Mouse (Mus musculus) kidney, adult 9 months (tissue): Measurements from ENCODE around the gene Exoc4.
A peak's percentile ranks its signal among the peaks of the same experiment; 100 is the strongest.

Source experiments
- DNase-seq: peaks from one replicate; pipeline ENCODE4 v3.0.0; 2022

Exoc4 gene

GRCm38 (mm10) chr6:33248894-33249758 lies at the start of gene Exoc4:
Gene Exoc4 (plus strand): TSS chr6:33249085.
- peak; percentile 98 for DNase-seq

- no peak for DNase-seq
Measured at GRCm38 (mm10) chr6:33218780-33219179, 30.1 kb upstream of the Exoc4 start.

DNA sequence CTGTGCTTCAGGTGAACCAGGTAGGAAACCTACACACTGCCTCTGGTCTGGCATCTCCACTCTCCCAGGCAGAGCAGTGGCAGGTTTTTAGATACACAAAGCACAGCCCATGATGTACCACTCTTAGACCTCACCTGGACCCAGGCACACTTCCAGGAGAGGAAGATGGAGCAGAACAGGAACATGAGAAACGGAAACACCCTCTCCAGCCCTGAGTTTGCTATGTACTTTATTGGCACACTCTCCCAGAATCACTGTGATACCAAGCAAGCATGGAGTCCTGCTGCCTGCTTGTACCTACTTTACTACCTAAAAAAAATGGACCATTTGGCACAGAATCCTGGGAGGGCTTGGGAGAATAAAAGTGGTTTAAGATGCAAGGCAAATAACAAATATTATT lies 22.2 kb upstream of the Exoc4 start:
- DNase-seq: no peak

DNA sequence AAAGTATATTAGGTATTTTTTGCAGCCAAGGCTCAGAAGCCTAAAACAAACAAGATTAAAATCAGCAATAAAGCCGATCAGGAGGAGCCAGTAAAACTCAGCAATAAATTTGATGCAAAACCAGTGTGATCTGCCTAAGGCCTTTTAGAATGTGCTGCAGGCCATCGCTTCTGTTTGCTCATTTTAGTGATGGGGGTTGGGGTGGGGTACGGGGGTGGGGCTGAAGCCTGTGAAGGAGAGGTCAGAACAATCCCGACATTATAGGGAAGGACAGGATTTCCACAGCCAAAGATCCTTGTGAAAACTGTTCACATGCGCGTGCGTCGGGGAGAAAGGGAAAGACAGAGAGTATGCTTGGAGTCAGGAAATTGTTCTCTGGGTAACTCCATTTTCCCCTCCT lies 21.5 kb upstream of the Exoc4 start:
- DNase-seq: no peak

GRCm38 (mm10) chr6:33241250-33241649 lies 7.6 kb upstream of the Exoc4 start:
- DNase-seq: no peak

- no peak for DNase-seq
Measured at GRCm38 (mm10) chr6:33244546-33244945, 4.3 kb upstream of the Exoc4 start.

DNA sequence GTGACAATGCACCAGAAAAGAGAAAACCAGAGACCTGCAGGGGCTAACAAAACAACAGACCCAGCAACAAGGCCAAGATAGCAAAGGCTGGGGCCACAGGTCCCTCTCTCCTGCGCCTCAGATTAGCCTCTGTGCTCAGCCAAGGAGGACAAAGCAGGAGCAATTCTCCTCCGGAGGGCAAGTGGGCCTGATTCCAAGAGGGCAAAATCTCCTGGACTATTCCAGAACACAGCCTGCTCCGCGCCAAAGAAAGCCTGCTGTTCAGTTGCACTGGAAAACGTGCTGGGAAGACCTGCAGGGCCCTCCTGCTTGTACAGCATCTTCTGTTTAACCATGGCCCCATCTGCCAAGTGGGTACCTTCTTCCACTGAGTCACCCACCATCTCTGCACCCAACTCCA lies 1.7 kb upstream of the Exoc4 start:
- peak; percentile 69 for DNase-seq

- DNase-seq: peak; percentile 5
Measured at GRCm38 (mm10) chr6:33247576-33248355, 1.1 kb upstream of the Exoc4 start.

DNA sequence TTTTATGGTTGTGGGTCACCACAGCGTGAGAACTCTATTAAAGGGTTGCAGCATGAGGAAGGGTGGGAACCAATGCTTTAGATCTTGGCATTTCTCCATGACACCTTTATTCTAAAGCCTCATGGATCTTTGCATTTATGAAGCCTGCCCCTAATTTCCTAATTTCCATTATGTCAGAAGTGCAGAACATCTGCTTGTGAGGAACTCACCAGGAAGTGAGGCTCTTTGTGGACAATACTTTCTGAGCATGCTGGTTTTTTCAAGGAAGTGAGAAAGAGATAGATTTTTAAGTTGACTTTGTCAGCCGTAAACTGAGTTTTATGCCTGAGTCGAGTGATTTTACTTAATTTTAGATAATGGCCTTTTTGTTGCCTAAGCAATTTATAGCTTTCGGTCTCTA lies 7.8 kb downstream of the Exoc4 start:
- no peak for DNase-seq

DNA sequence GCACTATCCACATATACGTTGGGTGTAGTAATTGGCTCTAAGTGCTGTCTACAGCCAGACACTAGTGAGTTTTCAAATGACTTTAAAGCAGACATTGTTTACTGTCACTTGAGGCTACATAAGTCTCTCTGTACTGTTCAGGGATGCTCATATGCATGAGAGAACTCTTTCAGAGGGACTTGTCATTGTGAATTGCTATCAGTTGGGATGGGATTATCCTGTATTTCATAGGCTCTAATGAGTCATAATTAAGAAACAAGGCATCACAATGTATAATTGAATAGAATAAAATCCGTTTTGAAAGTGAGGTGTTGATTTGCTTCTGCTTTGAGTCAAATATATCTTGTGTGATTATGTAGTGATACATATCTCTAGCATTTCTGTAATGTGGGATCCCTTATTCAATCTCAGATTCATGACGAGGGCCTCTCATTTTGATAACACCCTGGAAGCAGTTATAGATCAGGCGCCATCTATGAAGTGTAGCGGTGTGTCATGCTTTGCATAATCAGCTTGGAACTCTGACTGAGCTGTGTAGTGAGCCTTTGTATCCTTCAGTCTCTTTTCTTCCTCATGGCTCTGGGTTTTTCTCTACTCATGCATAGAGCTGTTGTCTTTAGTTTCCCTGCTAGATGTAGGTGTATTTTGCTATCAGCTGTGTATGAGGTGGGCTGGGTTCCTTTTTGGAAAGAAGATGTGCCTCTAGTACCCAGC lies 8.3 kb downstream of the Exoc4 start:
- no peak for DNase-seq

DNA sequence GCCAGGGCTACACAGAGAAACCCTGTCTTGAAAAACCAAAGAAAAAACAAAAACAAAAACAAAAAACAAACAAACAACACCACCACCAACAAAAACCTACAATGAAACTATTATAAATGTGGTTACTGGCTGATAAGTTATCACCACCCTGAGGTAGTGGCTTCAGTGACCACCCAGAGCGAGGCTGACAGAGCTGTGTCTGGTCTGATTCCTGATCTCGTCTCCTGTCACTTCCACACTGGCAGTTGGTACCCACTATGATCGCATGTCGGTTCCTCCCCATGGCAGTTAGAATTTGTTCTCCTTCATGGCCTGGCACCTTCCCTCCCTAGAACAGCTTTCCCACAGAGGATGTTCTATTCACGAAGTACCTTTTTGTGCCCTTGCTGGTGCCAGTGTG lies 11.0 kb downstream of the Exoc4 start:
- no peak for DNase-seq

GRCm38 (mm10) chr6:33261606-33262005 lies 12.7 kb downstream of the Exoc4 start:
- DNase-seq: no peak

GRCm38 (mm10) chr6:33263950-33264349 lies 15.1 kb downstream of the Exoc4 start:
- DNase-seq: no peak

GRCm38 (mm10) chr6:33264388-33264787 lies 15.5 kb downstream of the Exoc4 start:
- DNase-seq: no peak

DNA sequence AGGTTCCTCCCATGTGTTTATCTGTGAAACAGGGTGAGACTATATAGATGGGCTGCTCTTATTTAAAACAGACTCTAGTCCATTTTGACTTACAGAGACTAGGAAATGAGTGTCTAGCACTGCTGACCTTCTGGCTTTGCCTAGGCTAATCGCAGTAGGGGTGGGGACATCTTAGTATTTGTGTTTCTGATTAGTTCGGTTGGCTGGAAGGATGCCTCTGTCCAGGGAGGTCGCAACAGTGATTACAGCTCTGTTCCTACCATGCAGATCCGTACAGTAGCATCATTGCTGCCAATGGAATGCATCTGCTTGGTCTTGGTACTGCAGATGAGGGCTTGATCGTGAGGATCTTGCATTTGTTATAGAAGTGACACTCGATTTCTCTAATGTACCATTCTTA lies 18.7 kb downstream of the Exoc4 start:
- no peak for DNase-seq

GRCm38 (mm10) chr6:33283523-33283922 lies 34.6 kb downstream of the Exoc4 start:
- no peak for DNase-seq

DNA sequence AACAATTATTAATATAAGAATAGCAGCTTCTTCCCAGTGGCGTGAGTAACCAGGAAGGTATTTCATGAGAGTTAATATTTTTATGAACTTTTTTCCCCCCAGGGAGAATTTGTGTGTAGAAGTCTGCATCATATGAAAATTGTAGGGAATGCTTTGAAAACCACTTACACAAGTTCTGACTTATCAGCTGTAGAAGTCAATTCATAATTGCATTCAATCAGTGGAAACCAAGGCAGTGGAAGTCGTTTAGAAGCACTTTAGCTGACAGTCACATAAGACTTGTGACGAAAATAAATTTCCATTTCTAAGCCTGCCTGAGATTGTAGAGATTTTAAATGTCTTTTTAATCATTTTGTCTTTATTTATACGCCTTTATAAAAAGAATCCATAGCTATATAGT lies 35.1 kb downstream of the Exoc4 start:
- DNase-seq: no peak

GRCm38 (mm10) chr6:33286376-33286775 lies 37.5 kb downstream of the Exoc4 start:
- DNase-seq: no peak

GRCm38 (mm10) chr6:33294626-33295025 lies 45.7 kb downstream of the Exoc4 start:
- peak; percentile 46 for DNase-seq

GRCm38 (mm10) chr6:33297566-33297965 lies 48.7 kb downstream of the Exoc4 start:
- DNase-seq: peak; percentile 7

GRCm38 (mm10) chr6:33298768-33299167 lies 49.9 kb downstream of the Exoc4 start:
- DNase-seq: no peak

GRCm38 (mm10) chr6:33305996-33306395 lies 57.1 kb downstream of the Exoc4 start:
- DNase-seq: no peak

GRCm38 (mm10) chr6:33308646-33309045 lies 59.8 kb downstream of the Exoc4 start:
- DNase-seq: no peak
